29 mouse cellular contexts compared by ENCODE assay signal in the genomic region with DNA sequence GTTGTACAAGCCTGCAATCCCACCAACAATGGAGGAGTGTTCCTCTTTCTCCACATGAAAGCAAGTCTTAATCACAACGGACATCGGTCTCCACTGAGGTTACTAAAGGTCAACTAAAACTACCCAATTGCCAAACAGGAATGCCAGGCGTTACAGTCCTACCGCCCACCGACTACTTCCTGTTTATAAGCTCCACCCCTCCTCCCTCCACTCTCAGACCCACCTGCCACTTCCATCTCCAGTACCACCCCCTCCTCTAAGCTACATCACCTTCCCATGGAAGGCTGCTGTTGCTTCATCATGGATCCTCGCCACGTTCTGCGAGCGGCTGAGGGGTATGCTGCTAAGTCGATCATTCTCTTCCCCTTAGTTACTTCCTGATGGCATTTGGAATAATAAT. TPM values are rescaled to one million over a fixed set of nuclear protein-coding genes. Genes with fewer than 3 reads are reported as not detected.
A peak's percentile ranks its signal among the peaks of the same experiment; 100 is the strongest.
DNase-seq lines count a peak whose midpoint lies in the region; ATAC-seq and TF ChIP-seq lines count a peak whose summit lies in the region.
"Had no signal": no experiment of that assay in that cellular context is flagged by ENCODE, and none has a peak within 500 bp of the region (broad histone marks: within the 10 kb centered on the region; RNA-seq: fewer than 3 reads in every experiment).

No protein-coding gene starts in this region.

- H3K9me3 ChIP-seq in midbrain, embryonic 14.5 days (ENCODE audit: control insufficient read depth, low read length): no peaks in the 10 kb centered on the region
- no peaks in the 10 kb centered on the region for H3K9me3 ChIP-seq in forebrain, embryonic 10.5 days
- H3K9me3 ChIP-seq: embryonic facial prominence, embryonic 10.5 days; embryonic facial prominence, embryonic 15.5 days; kidney, embryonic 15.5 days; liver, embryonic 12.5 days; midbrain, embryonic 12.5 days; neural tube, embryonic 15.5 days had no signal

- no peak overlapping the region for H3K9ac ChIP-seq in midbrain, embryonic 14.5 days (replicated peaks; ENCODE audit: low read length)
- H3K9ac ChIP-seq: embryonic facial prominence, embryonic 15.5 days; forebrain, embryonic 13.5 days; kidney, embryonic 15.5 days; liver, embryonic 12.5 days; liver, postnatal 0 days; midbrain, embryonic 12.5 days; neural tube, embryonic 15.5 days had no signal

- no peak overlapping the region for H3K4me3 ChIP-seq in bone marrow, adult 2 months (replicated peaks; ENCODE audit: control insufficient read depth, low read depth, low read length)
- no peak overlapping the region for H3K4me3 ChIP-seq in midbrain, embryonic 14.5 days (replicated peaks; ENCODE audit: low read depth, low read length)
- H3K4me3 ChIP-seq in forebrain, embryonic 10.5 days: no peak overlapping the region
- H3K4me3 ChIP-seq: embryonic facial prominence, embryonic 10.5 days; embryonic facial prominence, embryonic 15.5 days; forebrain, embryonic 13.5 days; kidney, embryonic 15.5 days; liver, embryonic 12.5 days; megakaryocyte, embryonic 14.5 days; midbrain, embryonic 12.5 days; neural tube, embryonic 15.5 days had no signal

- DNase-seq in lung, postnatal 25 days (ENCODE audit: low spot score): peak; percentile 22
- DNase-seq in lung, adult 18-20 months: no peak
- no peak for DNase-seq in midbrain, embryonic 14.5 days
- DNase-seq in forebrain, embryonic 10.5 days (ENCODE audit: extremely low spot score, low spot score): no peak
- no peak for DNase-seq in frontal cortex, adult 2 months (ENCODE audit: extremely low spot score in 1 of 2, low spot score in 1 of 2)
- DNase-seq: adrenal gland, postnatal 10 days; cerebellum, adult 11-12 months; cerebellum, postnatal 14 days; gastrocnemius, postnatal 36 days; heart, postnatal 14 days; kidney, adult 18-20 months; kidney, postnatal 25 days; left cerebral cortex, postnatal 4 days; liver, postnatal 0 days; spleen, adult 18-20 months; thymus, postnatal 14 days had no signal

- TF ChIP-seq POLR2A in bone marrow, adult 2 months (IDR thresholded peaks at IDR 0.05; ENCODE audit: borderline replicate concordance, control insufficient read depth, low read depth, low read length): no peak

- no peaks in the 10 kb centered on the region for H3K27me3 ChIP-seq in midbrain, embryonic 14.5 days (ENCODE audit: control insufficient read depth, insufficient read depth, low read length)
- no peaks in the 10 kb centered on the region for H3K27me3 ChIP-seq in forebrain, embryonic 10.5 days (ENCODE audit: poor library complexity, severe bottlenecking)
- H3K27me3 ChIP-seq: embryonic facial prominence, embryonic 15.5 days; forebrain, embryonic 13.5 days; kidney, embryonic 15.5 days; liver, embryonic 12.5 days; midbrain, embryonic 12.5 days; neural tube, embryonic 15.5 days had no signal

- peak overlapping the region; percentile 35; the same call in 1 of the 2 replicates for H3K27ac ChIP-seq in bone marrow, adult 2 months (ENCODE audit: control insufficient read depth, insufficient read depth, low read depth, low read length, poor library complexity)
- no peak overlapping the region for H3K27ac ChIP-seq in midbrain, embryonic 14.5 days (replicated peaks; ENCODE audit: low read depth, low read length)
- H3K27ac ChIP-seq in forebrain, embryonic 10.5 days: no peak overlapping the region
- H3K27ac ChIP-seq: embryonic facial prominence, embryonic 10.5 days; embryonic facial prominence, embryonic 15.5 days; forebrain, embryonic 13.5 days; kidney, embryonic 15.5 days; liver, embryonic 12.5 days; midbrain, embryonic 12.5 days; neural tube, embryonic 15.5 days had no signal

- H3K4me2 ChIP-seq in midbrain, embryonic 14.5 days (ENCODE audit: low read length): no peak overlapping the region
- H3K4me2 ChIP-seq: embryonic facial prominence, embryonic 15.5 days; forebrain, embryonic 13.5 days; kidney, embryonic 15.5 days; liver, embryonic 12.5 days; midbrain, embryonic 12.5 days; neural tube, embryonic 15.5 days had no signal

- ATAC-seq in megakaryocyte progenitor cell, adult 5-6 weeks (replicated peaks; ENCODE audit: poor library complexity): peak; percentile 65
- ATAC-seq in midbrain, embryonic 14.5 days (ENCODE audit: low FRiP score, low TSS enrichment): no peak
- ATAC-seq: CD4-positive, CD25-positive, alpha-beta regulatory T cell, adult 4 months; forebrain, embryonic 13.5 days; hindbrain, embryonic 16.5 days; liver, embryonic 12.5 days; liver, postnatal 0 days; lung, postnatal 0 days had no signal

- no peaks in the 10 kb centered on the region for H3K36me3 ChIP-seq in midbrain, embryonic 14.5 days (ENCODE audit: control insufficient read depth, insufficient read depth, low read length)
- H3K36me3 ChIP-seq in forebrain, embryonic 10.5 days (replicated peaks): no peaks in the 10 kb centered on the region
- H3K36me3 ChIP-seq: embryonic facial prominence, embryonic 10.5 days; embryonic facial prominence, embryonic 15.5 days; kidney, embryonic 15.5 days; liver, embryonic 12.5 days; midbrain, embryonic 12.5 days; neural tube, embryonic 15.5 days had no signal

- H3K4me1 ChIP-seq in bone marrow, adult 2 months (ENCODE audit: control insufficient read depth, insufficient read depth, low read length): peaks cover 8% of the 10 kb centered on the region; the same call in 1 of the 2 replicates
- H3K4me1 ChIP-seq in midbrain, embryonic 14.5 days (ENCODE audit: control insufficient read depth, insufficient read depth, low read length): peaks cover 6% of the 10 kb centered on the region; the same call in 1 of the 2 replicates
- H3K4me1 ChIP-seq in forebrain, embryonic 10.5 days: peaks cover 19% of the 10 kb centered on the region
- H3K4me1 ChIP-seq: liver, embryonic 12.5 days; megakaryocyte, embryonic 14.5 days had no signal

- WGBS in bone marrow, adult 2 months: 39% methylated on average over 10 of the region's 10 CpGs
- WGBS in midbrain, embryonic 14.5 days: 96% methylated on average over 10 of the region's 10 CpGs
- 94% methylated on average over 10 of the region's 10 CpGs for WGBS in forebrain, embryonic 10.5 days

- no peak for TF ChIP-seq CTCF in bone marrow, adult 2 months (IDR thresholded peaks at IDR 0.05; ENCODE audit: control insufficient read depth, insufficient read depth, low read length)

RNA-seq across cellular contexts. Expression of gene Sgms2, which starts 15.2 kb away (rescaled TPM):
- polyA plus RNA-seq in bone marrow, adult 2 months (2011; ENCODE audit: insufficient read depth, insufficient read length, low replicate concordance, missing spikeins): 2.1 and 6.6 TPM in 2 replicates
- total RNA-seq in megakaryocyte progenitor cell, adult 5-6 weeks (2015): 74.7 and 77.2 TPM in 2 replicates
- total RNA-seq in megakaryocyte progenitor cell, adult 5-6 weeks (2017): 34.3 and 38.6 TPM in 2 replicates
- polyA plus RNA-seq in midbrain, embryonic 14.5 days (2014; fragmentation: Nextera tagmentation; extraction: Ambion mirVana): 0.50 and 0.93 TPM in 2 replicates
- 0.97 and 1.0 TPM in 2 replicates for polyA plus RNA-seq in forebrain, embryonic 10.5 days (2016; fragmentation: Nextera tagmentation; extraction: Ambion mirVana)
- polyA plus RNA-seq in frontal cortex, adult 2 months (2012; rRNA removed): 1.3 and 2.1 TPM in 2 replicates
- polyA plus RNA-seq: CD4-positive, CD25-positive, alpha-beta regulatory T cell, adult 4 months had no signal
